Mouse (Mus musculus) heart, postnatal 14 days (tissue): Measurements from ENCODE around the gene Tmem59l. TPM values are rescaled to one million over a fixed set of nuclear protein-coding genes. Genes with fewer than 3 reads are reported as not detected.

Source experiments
- DNase-seq, 2 experiments: peaks; one replicate each; pipeline ENCODE4 v3.0.0; 2021 to 2022
- intact Hi-C: fragments of 180-260 bp; cut with DNase I; formaldehyde crosslinking; loops from one replicate; pipeline ENCODE4 v1.15.1; 2025
- total RNA-seq, 2 experiments: library from RNA; stranded (reverse); gene quantifications; 2 replicates each; pipeline ENCODE4 v1.2.3; 2021

Gene Tmem59l
- total RNA-seq, 2 experiments from 2014 or later: not detected

- DNase-seq: no peak
- intact Hi-C loops: no loop called here
Measured at GRCm38 (mm10) chr8:70464162-70464561, 23.0 kb downstream of the Tmem59l start.

- intact Hi-C loops: no loop called here
- DNase-seq: no peak
Measured at GRCm38 (mm10) chr8:70463306-70463705, 23.9 kb downstream of the Tmem59l start.

GRCm38 (mm10) chr8:70462516-70462813, 24.7 kb downstream of the Tmem59l start:
- DNase-seq: no peak
- intact Hi-C loops: no loop called here

DNA sequence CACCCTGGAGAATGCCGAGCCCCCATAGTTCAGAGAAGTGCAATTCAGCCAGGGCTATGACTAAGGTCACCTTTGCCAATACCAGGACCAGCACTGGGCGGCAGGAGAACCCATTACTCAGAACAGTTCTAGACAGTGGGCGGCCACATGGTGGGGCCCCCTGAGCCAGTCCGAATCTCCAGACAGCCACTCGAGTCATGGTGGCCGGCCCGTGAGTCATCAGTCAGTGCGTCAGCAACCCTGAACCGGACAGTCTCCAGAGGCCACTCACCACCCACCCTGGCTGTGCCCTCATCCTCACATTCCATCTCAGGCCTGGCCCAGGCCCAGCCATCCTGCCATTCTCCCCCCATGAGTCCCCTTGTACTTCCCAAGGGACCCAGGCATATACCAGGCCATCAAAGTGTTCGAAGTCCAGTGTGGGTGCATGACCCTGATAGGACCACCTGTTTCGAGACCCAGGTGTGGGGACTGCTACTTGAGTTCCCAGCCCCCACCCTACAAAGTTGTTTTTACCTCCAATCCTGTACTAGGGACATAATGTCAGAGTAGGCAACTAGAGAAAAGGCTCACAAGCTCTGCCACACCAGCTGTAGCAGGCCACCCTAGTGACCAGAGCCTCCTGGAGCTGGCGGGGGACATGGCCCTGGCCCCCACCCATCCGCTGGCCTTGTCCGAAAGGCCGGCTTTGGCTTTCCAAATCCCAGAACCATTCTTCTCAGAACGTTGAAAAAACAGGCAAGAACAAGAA, 25.2 kb downstream of the Tmem59l start:
- DNase-seq: no peak
- intact Hi-C loops: no loop called here

DNA sequence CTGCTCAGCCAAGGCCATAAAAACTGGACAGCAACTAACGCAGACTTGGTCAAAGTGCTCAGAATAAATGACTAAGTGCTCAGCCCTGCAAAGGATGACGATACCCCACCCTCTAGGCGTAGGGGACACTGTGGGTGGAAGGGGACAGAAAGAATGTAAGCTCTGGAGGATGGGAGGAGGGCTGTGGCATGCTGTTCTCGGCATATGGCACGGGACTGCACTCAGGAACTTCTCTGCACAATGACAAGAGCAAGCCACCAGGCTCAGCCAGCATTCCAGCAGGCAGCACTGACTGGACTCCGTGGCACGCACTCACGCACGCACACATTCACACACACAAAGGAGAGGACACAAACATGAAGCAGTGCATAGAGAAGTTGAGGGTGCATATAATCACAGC, 26.6 kb downstream of the Tmem59l start:
- DNase-seq: no peak
- intact Hi-C loops: no loop called here

GRCm38 (mm10) chr8:70460199-70460598, 27.0 kb downstream of the Tmem59l start:
- intact Hi-C loops: no loop called here

DNA sequence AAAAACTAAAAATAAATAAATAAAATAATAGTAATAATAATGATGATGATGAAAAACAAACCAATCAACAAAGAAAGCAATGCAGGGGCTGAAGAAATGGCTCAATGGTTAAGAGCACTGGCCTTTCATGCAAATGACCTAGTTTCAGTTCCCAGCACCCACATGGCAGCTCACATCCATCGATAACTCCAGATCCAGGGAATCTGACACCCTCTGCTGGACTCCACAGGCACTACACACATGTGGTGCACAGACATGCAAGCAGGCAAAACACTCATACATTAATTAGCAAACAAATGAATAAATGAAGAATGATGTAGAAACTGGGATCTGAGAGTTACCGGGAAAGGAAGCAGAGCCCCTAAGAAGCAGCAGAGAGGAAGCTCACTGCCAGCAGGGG, 27.5 kb downstream of the Tmem59l start:
- intact Hi-C loops: no loop called here
- no peak for DNase-seq

More at GRCm38 (mm10) chr8:70460199-70460598, 27.0 kb downstream of the Tmem59l start:
- no peak for DNase-seq

GRCm38 (mm10) chr8:70458462-70458861, 28.7 kb downstream of the Tmem59l start:
- intact Hi-C loops: no loop called here
- DNase-seq: no peak

DNA sequence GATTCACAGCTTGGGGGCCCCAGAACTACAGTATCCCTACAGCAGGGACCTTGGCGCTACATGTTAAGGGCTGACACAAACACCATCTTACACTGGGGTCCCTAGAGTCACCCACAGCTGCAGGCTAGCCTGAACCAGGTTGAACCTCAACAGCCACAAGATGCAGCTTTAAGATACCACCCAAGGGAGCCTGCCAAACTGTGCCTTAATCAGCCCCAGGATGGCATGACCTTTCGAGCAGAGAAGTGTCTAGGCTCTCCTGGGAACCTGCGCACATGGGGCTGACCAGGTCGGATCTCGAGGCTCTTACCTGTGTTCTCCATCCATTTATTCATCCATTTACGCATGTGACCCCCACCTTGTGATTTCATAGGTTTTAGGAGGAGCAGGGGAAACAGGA, 29.3 kb downstream of the Tmem59l start:
- intact Hi-C loops: no loop called here
- DNase-seq: no peak

- no peak for DNase-seq
- intact Hi-C loops: no loop called here
Measured at GRCm38 (mm10) chr8:70456996-70457395, 30.2 kb downstream of the Tmem59l start.

DNA sequence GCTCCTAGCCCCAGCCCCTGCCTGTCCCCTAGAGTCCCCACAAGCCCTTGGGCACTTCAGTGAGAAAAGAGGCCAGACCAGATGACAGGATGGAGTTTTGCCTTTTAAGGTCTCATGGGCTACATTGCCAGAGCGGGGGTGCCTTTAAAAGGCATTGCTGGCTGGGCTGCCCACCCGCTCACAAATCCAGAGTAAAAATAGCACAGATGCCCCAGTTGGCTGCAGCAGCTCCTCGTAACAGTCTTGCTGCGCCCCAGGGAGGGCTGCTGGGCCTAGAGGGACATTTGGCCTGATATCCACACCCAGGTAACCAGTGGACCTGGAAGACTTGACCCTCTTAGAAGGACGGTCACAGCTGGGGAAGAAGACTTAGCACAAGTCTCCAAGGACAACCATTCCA, 33.3 kb downstream of the Tmem59l start:
- intact Hi-C loops: no loop called here

GRCm38 (mm10) chr8:70452196-70452966, 34.8 kb downstream of the Tmem59l start:
- no peak for DNase-seq
- intact Hi-C loops: no loop called here

More for the DNA sequence above, 33.3 kb downstream of the Tmem59l start:
- no peak for DNase-seq

DNA sequence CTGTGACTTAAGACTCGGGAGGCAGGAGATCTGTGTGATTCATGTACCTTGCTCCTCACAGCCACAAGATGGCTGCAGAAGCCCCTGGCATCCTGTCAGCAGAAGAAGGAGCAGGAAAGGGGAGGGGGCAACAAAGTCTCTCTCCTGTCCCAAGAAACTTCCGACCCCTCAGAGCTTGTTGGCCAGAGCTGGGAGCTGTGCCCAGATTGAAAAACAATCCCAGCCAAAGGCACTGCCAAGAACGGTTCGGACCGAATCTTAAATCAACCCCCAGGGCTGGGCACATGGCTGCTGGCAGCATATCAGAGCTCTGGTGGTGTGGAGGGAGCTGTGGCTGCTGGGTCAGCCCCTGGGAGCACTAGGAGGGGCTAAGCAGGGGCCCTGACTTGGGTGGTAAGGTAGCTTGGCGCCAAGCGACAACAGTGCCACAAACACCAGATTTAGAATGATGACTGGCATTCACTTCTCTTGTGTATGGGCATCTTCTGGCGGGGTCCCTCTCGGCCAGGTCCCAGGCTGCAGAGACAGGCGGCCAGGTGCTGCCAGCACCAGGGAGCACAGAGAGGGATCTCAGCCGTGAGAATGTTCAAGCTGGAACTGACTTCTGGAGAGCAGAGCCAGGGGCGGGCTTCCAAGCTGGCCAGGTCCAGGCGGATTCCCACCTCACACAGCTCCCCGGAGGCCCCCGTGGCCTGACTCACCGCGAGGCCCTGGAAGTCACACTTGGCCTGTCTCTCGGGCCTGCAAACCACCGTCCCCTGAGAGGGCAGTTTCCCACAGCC, 39.3 kb downstream of the Tmem59l start:
- peak; percentile 19 to 38 for DNase-seq
- intact Hi-C loops: no loop called here

DNA sequence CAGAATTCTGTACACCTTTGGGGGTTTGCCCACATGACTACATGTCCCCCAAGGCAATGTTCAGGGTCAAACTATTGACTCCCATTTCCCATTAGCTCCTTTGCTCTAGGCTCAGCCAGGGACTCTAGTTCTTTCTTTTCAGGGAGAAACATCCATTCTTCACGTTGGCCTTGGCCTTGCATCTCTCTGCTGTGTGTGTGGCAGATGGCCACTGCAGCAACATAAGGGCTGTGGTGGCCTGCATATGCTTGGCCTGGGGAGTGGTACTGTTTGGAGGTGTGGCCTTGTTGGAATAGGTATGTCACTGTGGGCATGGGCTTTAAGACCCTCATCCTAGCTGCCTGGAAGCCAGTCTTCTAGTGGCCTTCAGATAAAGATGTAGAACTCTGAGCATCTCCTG, 41.2 kb downstream of the Tmem59l start:
- intact Hi-C loops: no loop called here
- DNase-seq: no peak

GRCm38 (mm10) chr8:70443326-70443725, 43.8 kb downstream of the Tmem59l start:
- intact Hi-C loops: no loop called here

DNA sequence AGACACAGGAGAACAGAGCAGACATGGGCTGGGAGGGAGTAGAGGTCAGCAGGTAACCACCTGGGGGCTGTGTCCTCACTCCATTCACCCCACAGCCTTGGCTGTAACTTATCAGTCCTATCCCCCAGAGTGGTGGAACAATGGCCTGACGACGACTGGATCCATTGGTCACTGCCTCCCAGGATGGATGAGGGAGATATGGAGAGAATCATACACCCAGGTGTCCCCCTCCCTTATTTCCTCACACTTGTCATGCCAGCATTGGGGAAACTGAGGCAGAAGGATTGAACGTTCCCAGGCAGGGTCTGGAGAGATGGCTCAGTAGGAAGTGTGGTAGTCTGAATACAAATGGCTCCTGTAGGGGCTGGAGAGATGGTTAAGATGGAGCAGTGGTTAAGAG, 45.6 kb downstream of the Tmem59l start:
- DNase-seq: no peak
- intact Hi-C loops: no loop called here

More at GRCm38 (mm10) chr8:70443326-70443725, 43.8 kb downstream of the Tmem59l start:
- no peak for DNase-seq

GRCm38 (mm10) chr8:70440246-70440645, 46.9 kb downstream of the Tmem59l start:
- DNase-seq: no peak
- intact Hi-C loops: no loop called here

- intact Hi-C loops: loop anchor here (5.0 kb wide), 1 partner anchor 62 kb away; no protein-coding TSS in a partner anchor
- DNase-seq: no peak
Measured at GRCm38 (mm10) chr8:70439848-70440179, 47.3 kb downstream of the Tmem59l start.

- peak; percentile 99 for DNase-seq
- intact Hi-C loops: loop anchor here (5.0 kb wide), 1 partner anchor 63 kb away; no protein-coding TSS in a partner anchor
Measured at GRCm38 (mm10) chr8:70439055-70439847, 47.9 kb downstream of the Tmem59l start, which contains the start of gene Crtc1. TSS of gene Crtc1 (minus strand) at chr8:70439579.

DNA sequence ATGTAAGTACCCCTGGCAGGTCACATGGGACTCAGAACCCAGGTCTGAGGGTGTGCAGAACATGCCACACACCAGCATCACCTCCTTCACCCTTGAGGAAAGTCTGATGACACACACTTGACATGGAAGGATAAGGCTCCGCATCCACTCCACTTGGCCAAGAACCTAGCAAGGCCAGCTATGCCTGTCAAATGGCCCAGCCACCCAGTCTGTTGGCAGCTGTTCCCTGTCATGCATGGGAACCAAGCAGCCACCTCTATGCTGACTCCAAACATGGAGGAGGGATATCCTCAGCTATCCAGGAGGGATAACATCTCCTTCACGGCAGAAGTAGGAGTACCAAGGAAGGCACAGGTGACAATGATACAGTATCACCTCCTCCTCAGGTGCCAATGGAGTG, 48.7 kb downstream of the Tmem59l start:
- DNase-seq: no peak
- intact Hi-C loops: loop anchor here (5.0 kb wide), 1 partner anchor 64 kb away; no protein-coding TSS in a partner anchor
